Mouse (Mus musculus): ENCODE measurements at regions not wholly inside any gene's neighbourhood (a gene's known extent, or its start where the extent isn't known, plus 50 kb on each side); places are given as distances from the start of the nearest gene placed in this dataset.

- no peaks in the 10 kb centered on the region for H3K27me3 ChIP-seq (ENCODE audit: control insufficient read depth, insufficient read depth, low read length)
- 57% methylated on average over 3 of the region's 3 CpGs for WGBS
- no peaks in the 10 kb centered on the region for H3K36me3 ChIP-seq (ENCODE audit: control insufficient read depth, insufficient read depth, low read length)
- no peaks in the 10 kb centered on the region for H3K9me3 ChIP-seq (ENCODE audit: control insufficient read depth, low read length)
- no peak overlapping the region for H3K4me3 ChIP-seq (ENCODE audit: low read depth, low read length)
- H3K4me2 ChIP-seq (replicated peaks; ENCODE audit: low read depth), result no peak overlapping the region
- no peaks in the 10 kb centered on the region for H3K4me1 ChIP-seq (replicated peaks; ENCODE audit: control insufficient read depth, insufficient read depth)
- no peak overlapping the region for H3K9ac ChIP-seq (ENCODE audit: low read length)
- no peak overlapping the region for H3K27ac ChIP-seq (replicated peaks)
- DNase-seq (ENCODE audit: low spot score) (no peak), ATAC-seq (ENCODE audit: low FRiP score, low TSS enrichment) (no peak)
- TF ChIP-seq EP300 (optimal IDR thresholded peaks at IDR 0.05), result no peak
- TF ChIP-seq CTCF (IDR thresholded peaks at IDR 0.05; ENCODE audit: low read depth), result no peak
Observed at GRCm38 (mm10) chr4:96974935-96975334, 189.9 kb upstream of the Gm12695 start.

- H3K27ac ChIP-seq (replicated peaks), result no peak overlapping the region
- no peak for DNase-seq (ENCODE audit: low spot score)
- no peak overlapping the region for H3K9ac ChIP-seq (ENCODE audit: low read length)
- no peaks in the 10 kb centered on the region for H3K36me3 ChIP-seq (ENCODE audit: control insufficient read depth, insufficient read depth, low read length)
- H3K27me3 ChIP-seq (ENCODE audit: control insufficient read depth, insufficient read depth, low read length), result no peaks in the 10 kb centered on the region
- WGBS, result 53% methylated on average over 1 of the region's 1 CpGs
- no peak for TF ChIP-seq EP300 (optimal IDR thresholded peaks at IDR 0.05)
- no peak for TF ChIP-seq CTCF (IDR thresholded peaks at IDR 0.05; ENCODE audit: low read depth)
- H3K4me2 ChIP-seq (replicated peaks; ENCODE audit: low read depth), result no peak overlapping the region
- H3K4me1 ChIP-seq (replicated peaks; ENCODE audit: control insufficient read depth, insufficient read depth), result no peaks in the 10 kb centered on the region
- H3K9me3 ChIP-seq (ENCODE audit: control insufficient read depth, low read length), result no peaks in the 10 kb centered on the region
- ATAC-seq (ENCODE audit: low FRiP score, low TSS enrichment), result no peak
- no peak overlapping the region for H3K4me3 ChIP-seq (ENCODE audit: low read depth, low read length)
Observed at GRCm38 (mm10) chr4:96973804-96974203, 188.8 kb upstream of the Gm12695 start.

GRCm38 (mm10) chr4:96969199-96969598 lies 184.2 kb upstream of the Gm12695 start:
- DNase-seq (ENCODE audit: low spot score), result no peak
- WGBS, result 38% methylated on average over 5 of the region's 5 CpGs
- Histone ChIP-seq H3K4me2 (replicated peaks; ENCODE audit: low read depth) (no peak overlapping the region), H3K36me3 (ENCODE audit: control insufficient read depth, insufficient read depth, low read length) (no peaks in the 10 kb centered on the region), H3K4me3 (ENCODE audit: low read depth, low read length) (no peak overlapping the region), H3K27ac (replicated peaks) (no peak overlapping the region), H3K9ac (ENCODE audit: low read length) (no peak overlapping the region), H3K27me3 (ENCODE audit: control insufficient read depth, insufficient read depth, low read length) (no peaks in the 10 kb centered on the region), H3K4me1 (replicated peaks; ENCODE audit: control insufficient read depth, insufficient read depth) (no peaks in the 10 kb centered on the region), H3K9me3 (ENCODE audit: control insufficient read depth, low read length) (no peaks in the 10 kb centered on the region)
- TF ChIP-seq EP300 (optimal IDR thresholded peaks at IDR 0.05), result no peak
- no peak for ATAC-seq (ENCODE audit: low FRiP score, low TSS enrichment)

DNA sequence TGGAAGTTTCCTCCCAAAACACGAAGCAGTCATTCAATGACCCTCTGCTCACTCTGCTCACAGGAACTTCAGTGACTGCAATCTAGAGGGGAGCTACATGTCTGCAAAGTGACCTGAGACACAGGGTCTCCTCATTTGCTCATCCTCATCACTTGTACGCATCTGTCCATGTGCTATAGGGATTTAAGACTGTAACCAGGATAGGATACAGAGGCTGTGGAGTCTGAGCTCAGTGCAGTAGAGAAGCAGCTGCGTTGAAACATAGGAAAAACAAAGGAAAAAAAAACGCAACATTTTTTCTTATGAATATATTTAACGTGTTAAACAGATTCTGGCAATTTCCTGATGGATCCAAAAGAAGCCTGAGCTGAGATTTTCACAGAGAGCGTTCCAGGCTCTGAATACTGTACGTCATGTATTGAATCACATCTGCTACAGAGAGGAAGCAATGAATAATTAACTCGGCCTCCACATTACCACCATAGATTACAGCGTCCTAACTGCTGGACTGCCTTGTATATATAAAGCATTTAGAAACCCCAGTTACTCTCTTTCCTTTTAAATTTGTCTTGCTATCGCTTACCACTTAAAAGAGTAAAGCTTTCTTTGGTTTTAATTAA lies 183.7 kb upstream of the Gm12695 start:
- no peak overlapping the region for H3K4me3 ChIP-seq (ENCODE audit: low read depth, low read length)
- 47% methylated on average over 10 of the region's 10 CpGs for WGBS
- DNase-seq (ENCODE audit: low spot score) (no peak), ATAC-seq (ENCODE audit: low FRiP score, low TSS enrichment) (no peak)
- no peaks in the 10 kb centered on the region for H3K4me1 ChIP-seq (replicated peaks; ENCODE audit: control insufficient read depth, insufficient read depth)
- H3K4me2 ChIP-seq (replicated peaks; ENCODE audit: low read depth), result no peak overlapping the region
- H3K9ac ChIP-seq (ENCODE audit: low read length), result no peak overlapping the region
- H3K36me3 ChIP-seq (ENCODE audit: control insufficient read depth, insufficient read depth, low read length), result no peaks in the 10 kb centered on the region
- no peak overlapping the region for H3K27ac ChIP-seq (replicated peaks)
- H3K9me3 ChIP-seq (ENCODE audit: control insufficient read depth, low read length), result no peaks in the 10 kb centered on the region
- TF ChIP-seq EP300 (optimal IDR thresholded peaks at IDR 0.05) (no peak), CTCF (IDR thresholded peaks at IDR 0.05; ENCODE audit: low read depth) (no peak)
- no peaks in the 10 kb centered on the region for H3K27me3 ChIP-seq (ENCODE audit: control insufficient read depth, insufficient read depth, low read length)

Data from stomach, postnatal 0 days (tissue).